Mouse (Mus musculus) testis, adult 2 months (tissue): ENCODE measurements around the gene Foxp1. TPM values are rescaled to one million over a fixed set of nuclear protein-coding genes. Genes with fewer than 3 reads are reported as not detected.
A peak's percentile ranks its signal among the peaks of the same experiment; 100 is the strongest.

Experiments
- H3K27ac ChIP-seq: fragments of 200-500 bp; 2 replicates; pipeline ENCODE4 v1.5.1; 2012; ENCODE audit warnings: low read depth, low read length; ENCODE audit not compliant: control insufficient read depth, insufficient read depth
- H3K27me3 ChIP-seq: fragments of 200-500 bp; 2 replicates; pipeline ENCODE4 v1.6.1; 2012; ENCODE audit warnings: mild to moderate bottlenecking, low read length, moderate library complexity; ENCODE audit not compliant: control insufficient read depth, insufficient read depth
- H3K36me3 ChIP-seq: fragments of 200-500 bp; 2 replicates; pipeline ENCODE4 v1.6.1; 2012; ENCODE audit warnings: mild to moderate bottlenecking, low read length; ENCODE audit not compliant: control insufficient read depth, insufficient read depth
- H3K4me1 ChIP-seq: fragments of 200-500 bp; 2 replicates; pipeline ENCODE4 v1.6.1; 2012; ENCODE audit warnings: low read length; ENCODE audit not compliant: control insufficient read depth, insufficient read depth
- H3K4me3 ChIP-seq: fragments of 200-500 bp; 2 replicates; pipeline ENCODE4 v1.5.1; 2012; ENCODE audit warnings: low read depth, mild to moderate bottlenecking, low read length, moderate library complexity, mixed read lengths; ENCODE audit not compliant: control insufficient read depth
- CTCF ChIP-seq: fragments of 200-500 bp; IDR thresholded peaks from 2 replicates; pipeline ENCODE4 v1.5.1; 2012; ENCODE audit warnings: low read depth, mild to moderate bottlenecking, inconsistent platforms, low read length, moderate library complexity; ENCODE audit not compliant: control insufficient read depth, insufficient read depth, insufficient replicate concordance
- POLR2A ChIP-seq: fragments of 200-500 bp; IDR thresholded peaks from 2 replicates; pipeline ENCODE4 v1.6.1; 2012; ENCODE audit warnings: low read depth, mild to moderate bottlenecking, inconsistent platforms, low read length, moderate library complexity; ENCODE audit not compliant: control insufficient read depth
- polyA plus RNA-seq: library from polyadenylated mRNA; depleted of rRNA; stranded (reverse); fragments of >200 nt; gene quantifications from 2 replicates; pipeline ENCODE4 v1.2.3, GENCODE M21; 2012

Foxp1 gene
- polyA plus RNA-seq, 1 experiment, result 34.8 TPM

GRCm38 (mm10) chr6:98997742-98998141 lies 524.8 kb downstream of the Foxp1 start:
- Histone ChIP-seq H3K27me3 (no peaks in the 10 kb centered on the region), H3K4me1 (no peaks in the 10 kb centered on the region), H3K36me3 (no peaks in the 10 kb centered on the region), H3K4me3 (no peak overlapping the region), H3K27ac (no peak overlapping the region)
- TF ChIP-seq CTCF, result no peak
- TF ChIP-seq POLR2A, result no peak

GRCm38 (mm10) chr6:98996822-98997221 lies 525.7 kb downstream of the Foxp1 start:
- H3K4me1 ChIP-seq, result no peaks in the 10 kb centered on the region
- TF ChIP-seq POLR2A (no peak), CTCF (no peak)
- no peak overlapping the region for H3K4me3 ChIP-seq
- H3K36me3 ChIP-seq, result no peaks in the 10 kb centered on the region
- H3K27me3 ChIP-seq, result no peaks in the 10 kb centered on the region
- H3K27ac ChIP-seq, result no peak overlapping the region

- H3K4me3 ChIP-seq, result no peak overlapping the region
- H3K27me3 ChIP-seq, result no peaks in the 10 kb centered on the region
- H3K4me1 ChIP-seq, result no peaks in the 10 kb centered on the region
- no peak overlapping the region for H3K27ac ChIP-seq
- TF ChIP-seq CTCF (no peak), POLR2A (no peak)
- H3K36me3 ChIP-seq, result no peaks in the 10 kb centered on the region
Observed at GRCm38 (mm10) chr6:98996346-98996745, 526.2 kb downstream of the Foxp1 start.

- H3K27me3 ChIP-seq, result no peaks in the 10 kb centered on the region
- no peak overlapping the region for H3K4me3 ChIP-seq
- TF ChIP-seq CTCF (no peak), POLR2A (no peak)
- H3K27ac ChIP-seq, result no peak overlapping the region
- no peaks in the 10 kb centered on the region for H3K4me1 ChIP-seq
- no peaks in the 10 kb centered on the region for H3K36me3 ChIP-seq
Observed at GRCm38 (mm10) chr6:98995681-98996080, 526.8 kb downstream of the Foxp1 start.

- Histone ChIP-seq H3K27ac (no peak overlapping the region), H3K4me3 (no peak overlapping the region), H3K4me1 (no peaks in the 10 kb centered on the region), H3K27me3 (no peaks in the 10 kb centered on the region), H3K36me3 (no peaks in the 10 kb centered on the region)
- no peak for TF ChIP-seq POLR2A
- no peak for TF ChIP-seq CTCF
Observed at GRCm38 (mm10) chr6:98994902-98995301, 527.6 kb downstream of the Foxp1 start.

- no peaks in the 10 kb centered on the region for H3K27me3 ChIP-seq
- TF ChIP-seq POLR2A (no peak), CTCF (no peak)
- H3K4me1 ChIP-seq, result no peaks in the 10 kb centered on the region
- H3K36me3 ChIP-seq, result no peaks in the 10 kb centered on the region
- no peak overlapping the region for H3K4me3 ChIP-seq
- no peak overlapping the region for H3K27ac ChIP-seq
Observed at GRCm38 (mm10) chr6:98994104-98994787, 528.3 kb downstream of the Foxp1 start.

- Histone ChIP-seq H3K4me1 (no peaks in the 10 kb centered on the region), H3K36me3 (no peaks in the 10 kb centered on the region), H3K27ac (peak overlapping the region; percentile 23; the same call in 1 of the 2 replicates), H3K4me3 (no peak overlapping the region), H3K27me3 (no peaks in the 10 kb centered on the region)
- no peak for TF ChIP-seq CTCF
- TF ChIP-seq POLR2A, result no peak
Observed at GRCm38 (mm10) chr6:98993231-98993630, 529.3 kb downstream of the Foxp1 start.

GRCm38 (mm10) chr6:98992772-98993147 lies 529.8 kb downstream of the Foxp1 start:
- Histone ChIP-seq H3K27ac (peak overlapping the region; percentile 23; the same call in 1 of the 2 replicates), H3K4me3 (no peak overlapping the region), H3K27me3 (no peaks in the 10 kb centered on the region), H3K4me1 (no peaks in the 10 kb centered on the region), H3K36me3 (no peaks in the 10 kb centered on the region)
- TF ChIP-seq CTCF (no peak), POLR2A (no peak)
